Mouse (Mus musculus) midbrain, postnatal 0 days (tissue): Measurements from ENCODE around the gene Dip2a. TPM values are rescaled to one million over a fixed set of nuclear protein-coding genes. Genes with fewer than 3 reads are reported as not detected.

Source experiments
- ATAC-seq: fragments of 200-750 bp; cut with Nextera tagmentation; 2 replicates; pipeline ENCODE4 v1.8.0; 2017; ENCODE audit warnings: moderate number of reproducible peaks, mild to moderate bottlenecking, moderate TSS enrichment, moderate library complexity; ENCODE audit not compliant: low FRiP score
- DNase-seq: peaks from one replicate; pipeline ENCODE4 v3.0.0-alpha.2; 2015; ENCODE audit warnings: low spot score
- H3K27ac ChIP-seq: fragments of 300-500 bp; sonication (generic); 2 replicates; pipeline ENCODE4 v1.5.1; 2014; ENCODE audit warnings: low read depth, mild to moderate bottlenecking, low read length, mixed read lengths
- H3K27me3 ChIP-seq: fragments of 300-500 bp; sonication (generic); 2 replicates; pipeline ENCODE4 v1.6.1; 2014; ENCODE audit warnings: low read length, control low read depth, mixed read lengths; ENCODE audit not compliant: insufficient read depth
- H3K36me3 ChIP-seq: fragments of 300-500 bp; sonication (generic); 2 replicates; pipeline ENCODE4 v1.6.1; 2014; ENCODE audit warnings: low read length, control low read depth, mixed read lengths; ENCODE audit not compliant: insufficient read depth
- H3K4me1 ChIP-seq: fragments of 300-500 bp; sonication (generic); 2 replicates; pipeline ENCODE4 v1.6.1; 2014; ENCODE audit warnings: mild to moderate bottlenecking, control low read depth, antibody characterized with exemption, low read length, mixed read lengths; ENCODE audit not compliant: insufficient read depth
- H3K4me2 ChIP-seq: fragments of 300-500 bp; sonication (generic); 2 replicates; pipeline ENCODE4 v1.6.1; 2014; ENCODE audit warnings: low read depth, mild to moderate bottlenecking, low read length, mixed read lengths; ENCODE audit not compliant: poor library complexity, severe bottlenecking
- H3K4me3 ChIP-seq: fragments of 300-500 bp; sonication (generic); 2 replicates; pipeline ENCODE4 v1.5.1; 2014; ENCODE audit warnings: low read depth, mild to moderate bottlenecking, low read length, moderate library complexity
- H3K9ac ChIP-seq: fragments of 300-500 bp; sonication (generic); replicated peaks from 2 replicates; pipeline ENCODE4 v1.6.1; 2014; ENCODE audit warnings: mild to moderate bottlenecking, low read length, moderate library complexity, mixed read lengths; ENCODE audit not compliant: poor library complexity, severe bottlenecking
- H3K9me3 ChIP-seq: fragments of 300-500 bp; sonication (generic); 2 replicates; pipeline ENCODE4 v1.6.1; 2016; ENCODE audit warnings: low read length, control low read depth
- CTCF ChIP-seq: IDR thresholded peaks from 2 replicates; pipeline ENCODE4 v1.5.1; 2016; ENCODE audit warnings: antibody characterized with exemption, mild to moderate bottlenecking
- whole genome bisulfite sequencing: fragments of 180-500 bp; shearing (Covaris S2); extraction: QIAGEN DNeasy Blood & Tissue Kit; methylation state at CpG from one replicate; pipeline ENCODE4 v1.1.7; 2014; 5-methylcytosine and 5-hydroxymethylcytosine counted together
- polyA plus RNA-seq: library from polyadenylated mRNA; unstranded; fragments of >200 nt; fragmentation: Nextera tagmentation; extraction: Ambion mirVana; gene quantifications from 2 replicates; pipeline ENCODE4 v1.2.1, GENCODE M21; 2015
- total RNA-seq: library from RNA; depleted of rRNA; stranded (reverse); fragments of >200 nt; gene quantifications from 2 replicates; pipeline ENCODE4 v1.2.3, GENCODE M21; 2014

Gene Dip2a
- total and polyA plus RNA-seq, 2 experiments from 2014 or later: 12.9 to 57.0 TPM

GRCm38 (mm10) chr10:76229627-76230026 is 115.5 kb downstream of the Dip2a start:
- ATAC-seq (no peak), DNase-seq (no peak)
- H3K27ac ChIP-seq: no peak overlapping the region
- no peak overlapping the region for H3K4me3 ChIP-seq
- no peaks in the 10 kb centered on the region for H3K9me3 ChIP-seq
- WGBS: 85% methylated on average over 1 of the region's 1 CpGs
- no peak overlapping the region for H3K9ac ChIP-seq
- H3K4me2 ChIP-seq: no peak overlapping the region
- TF ChIP-seq CTCF: peak; percentile 47
- H3K4me1 ChIP-seq: no peaks in the 10 kb centered on the region; the same call in 1 of the 2 replicates
- H3K36me3 ChIP-seq: peaks cover 18% of the 10 kb centered on the region
- no peaks in the 10 kb centered on the region for H3K27me3 ChIP-seq

GRCm38 (mm10) chr10:76225944-76226343 is 119.1 kb downstream of the Dip2a start:
- no peaks in the 10 kb centered on the region for H3K4me1 ChIP-seq
- peaks cover 53% of the 10 kb centered on the region for H3K36me3 ChIP-seq
- H3K9ac ChIP-seq: no peak overlapping the region
- no peak overlapping the region for H3K4me3 ChIP-seq
- no peak for ATAC-seq
- DNase-seq: no peak
- no peak overlapping the region for H3K4me2 ChIP-seq
- H3K9me3 ChIP-seq: no peaks in the 10 kb centered on the region
- no peak overlapping the region for H3K27ac ChIP-seq
- 93% methylated on average over 11 of the region's 11 CpGs for WGBS
- TF ChIP-seq CTCF: no peak
- no peaks in the 10 kb centered on the region for H3K27me3 ChIP-seq

- Histone ChIP-seq H3K9ac (no peak overlapping the region), H3K27ac (no peak overlapping the region), H3K4me2 (no peak overlapping the region), H3K4me3 (no peak overlapping the region), H3K9me3 (no peaks in the 10 kb centered on the region), H3K4me1 (no peaks in the 10 kb centered on the region), H3K36me3 (peaks cover 84% of the 10 kb centered on the region), H3K27me3 (no peaks in the 10 kb centered on the region)
- DNase-seq (no peak), ATAC-seq (no peak)
- TF ChIP-seq CTCF: no peak
- 89% methylated on average over 9 of the region's 9 CpGs for WGBS
Measured at GRCm38 (mm10) chr10:76218240-76218639, 126.9 kb downstream of the Dip2a start.

- 97% methylated on average over 17 of the region's 17 CpGs for WGBS
- no peak for ATAC-seq
- no peak overlapping the region for H3K9ac ChIP-seq
- no peaks in the 10 kb centered on the region for H3K27me3 ChIP-seq
- no peak for DNase-seq
- H3K4me3 ChIP-seq: no peak overlapping the region
- H3K27ac ChIP-seq: no peak overlapping the region
- H3K4me2 ChIP-seq: no peak overlapping the region
- H3K9me3 ChIP-seq: no peaks in the 10 kb centered on the region
- TF ChIP-seq CTCF: no peak
- no peaks in the 10 kb centered on the region for H3K4me1 ChIP-seq
- peaks cover 79% of the 10 kb centered on the region for H3K36me3 ChIP-seq
Measured at GRCm38 (mm10) chr10:76217056-76217455, 128.0 kb downstream of the Dip2a start.

- H3K27me3 ChIP-seq: no peaks in the 10 kb centered on the region
- H3K9ac ChIP-seq: no peak overlapping the region
- no peaks in the 10 kb centered on the region for H3K4me1 ChIP-seq
- no peaks in the 10 kb centered on the region for H3K9me3 ChIP-seq
- DNase-seq (no peak), ATAC-seq (no peak)
- TF ChIP-seq CTCF: no peak
- peaks cover 69% of the 10 kb centered on the region for H3K36me3 ChIP-seq
- H3K27ac ChIP-seq: no peak overlapping the region
- WGBS: 93% methylated on average over 4 of the region's 4 CpGs
- no peak overlapping the region for H3K4me3 ChIP-seq
- H3K4me2 ChIP-seq: no peak overlapping the region
Measured at GRCm38 (mm10) chr10:76214161-76214560, 130.9 kb downstream of the Dip2a start.

- no peak overlapping the region for H3K27ac ChIP-seq
- no peak overlapping the region for H3K9ac ChIP-seq
- H3K9me3 ChIP-seq: no peaks in the 10 kb centered on the region
- H3K27me3 ChIP-seq: no peaks in the 10 kb centered on the region
- WGBS: 93% methylated on average over 6 of the region's 6 CpGs
- DNase-seq: no peak
- H3K36me3 ChIP-seq: peaks cover 66% of the 10 kb centered on the region
- TF ChIP-seq CTCF: no peak
- no peak for ATAC-seq
- H3K4me2 ChIP-seq: no peak overlapping the region
- no peak overlapping the region for H3K4me3 ChIP-seq
- H3K4me1 ChIP-seq: no peaks in the 10 kb centered on the region
Measured at GRCm38 (mm10) chr10:76212121-76212520, 133.0 kb downstream of the Dip2a start.
